Mouse (Mus musculus) ES-E14 (cell line): Measurements from ENCODE around the gene Zfp467. TPM values are rescaled to one million over a fixed set of nuclear protein-coding genes. Genes with fewer than 3 reads are reported as not detected.

Experiments
- DNase-seq: peaks from one replicate; pipeline ENCODE4 v3.0.0-alpha.2; 2013; ENCODE audit warnings: low read depth, low spot score
- H3K27ac ChIP-seq: 2 replicates; pipeline ENCODE4 v1.5.1; 2012; ENCODE audit warnings: low read depth, mild to moderate bottlenecking, low read length, moderate library complexity, mixed read lengths; ENCODE audit not compliant: poor library complexity, insufficient read depth, severe bottlenecking
- H3K36me3 ChIP-seq: 2 replicates; pipeline ENCODE4 v1.6.1; 2012; ENCODE audit warnings: mild to moderate bottlenecking, low read length, moderate library complexity, mixed read lengths; ENCODE audit not compliant: control insufficient read depth, poor library complexity, insufficient read depth, severe bottlenecking
- H3K4me1 ChIP-seq, 2 experiments: fragments of 150-350 bp in 1 of 2; sonication (generic) in 1 of 2; 2 replicates each; pipeline ENCODE4 v1.6.1; 2012; ENCODE audit warnings: low read length in 2 of 2, mild to moderate bottlenecking in 1 of 2, mixed read lengths in 1 of 2; ENCODE audit not compliant: control insufficient read depth in 2 of 2, insufficient read depth in 2 of 2, poor library complexity in 1 of 2
- H3K4me3 ChIP-seq, 2 experiments: fragments of 150-350 bp in 1 of 2; sonication (generic) in 1 of 2; 2 replicates each; pipeline ENCODE4 v1.5.1; 2012; ENCODE audit warnings: low read length in 2 of 2, low read depth in 1 of 2, mild to moderate bottlenecking in 1 of 2, mixed read lengths in 1 of 2; ENCODE audit not compliant: insufficient read depth in 1 of 2, poor library complexity in 1 of 2, severe bottlenecking in 1 of 2
- H3K9ac ChIP-seq: 2 replicates; pipeline ENCODE4 v1.6.1; 2012; ENCODE audit warnings: low read depth, mild to moderate bottlenecking, low read length, mixed read lengths; ENCODE audit not compliant: poor library complexity, insufficient read depth, severe bottlenecking
- H3K9me3 ChIP-seq: fragments of 150-350 bp; sonication (generic); 2 replicates; pipeline ENCODE4 v1.6.1; 2012; ENCODE audit warnings: low read depth, mild to moderate bottlenecking, low read length; ENCODE audit not compliant: control insufficient read depth, insufficient read depth
- CHD2 ChIP-seq: IDR thresholded peaks from 2 replicates; pipeline ENCODE4 v1.6.1; 2014; ENCODE audit warnings: mild to moderate bottlenecking, low read depth, low read length, inconsistent platforms
- HCFC1 ChIP-seq: IDR thresholded peaks from 2 replicates; pipeline ENCODE4 v1.6.1; 2012; ENCODE audit warnings: low read length, inconsistent platforms, borderline replicate concordance; ENCODE audit not compliant: insufficient read depth
- MAFK ChIP-seq: IDR thresholded peaks from 2 replicates; pipeline ENCODE4 v1.6.1; 2014; ENCODE audit warnings: mild to moderate bottlenecking, low read depth, low read length, inconsistent platforms; ENCODE audit not compliant: insufficient read depth
- ZC3H11A ChIP-seq: IDR thresholded peaks from 2 replicates; pipeline ENCODE4 v1.6.1; 2012; ENCODE audit warnings: low read depth, mild to moderate bottlenecking, inconsistent platforms, low read length, borderline replicate concordance
- ZNF384 ChIP-seq: IDR thresholded peaks from 2 replicates; pipeline ENCODE4 v1.6.1; 2012; ENCODE audit warnings: low read depth, low read length, inconsistent platforms
- in situ Hi-C, 2 experiments: fragments of 600-800 bp; cut with MboI; formaldehyde crosslinking; loops; one replicate each; pipeline ENCODE4 v1.15.1; 2025; ENCODE audit warnings: low sequenced_read_pairs in 2 of 2, inconsistent platforms in 1 of 2; ENCODE audit not compliant: unreplicated experiment in 2 of 2
- total RNA-seq: library from RNA; depleted of rRNA; stranded (reverse); fragments of 300-350 nt; gene quantifications from 2 replicates; pipeline ENCODE4 v1.2.3, GENCODE M21; 2012

Zfp467 gene
- total RNA-seq, 1 experiment: 1.3 TPM

DNA sequence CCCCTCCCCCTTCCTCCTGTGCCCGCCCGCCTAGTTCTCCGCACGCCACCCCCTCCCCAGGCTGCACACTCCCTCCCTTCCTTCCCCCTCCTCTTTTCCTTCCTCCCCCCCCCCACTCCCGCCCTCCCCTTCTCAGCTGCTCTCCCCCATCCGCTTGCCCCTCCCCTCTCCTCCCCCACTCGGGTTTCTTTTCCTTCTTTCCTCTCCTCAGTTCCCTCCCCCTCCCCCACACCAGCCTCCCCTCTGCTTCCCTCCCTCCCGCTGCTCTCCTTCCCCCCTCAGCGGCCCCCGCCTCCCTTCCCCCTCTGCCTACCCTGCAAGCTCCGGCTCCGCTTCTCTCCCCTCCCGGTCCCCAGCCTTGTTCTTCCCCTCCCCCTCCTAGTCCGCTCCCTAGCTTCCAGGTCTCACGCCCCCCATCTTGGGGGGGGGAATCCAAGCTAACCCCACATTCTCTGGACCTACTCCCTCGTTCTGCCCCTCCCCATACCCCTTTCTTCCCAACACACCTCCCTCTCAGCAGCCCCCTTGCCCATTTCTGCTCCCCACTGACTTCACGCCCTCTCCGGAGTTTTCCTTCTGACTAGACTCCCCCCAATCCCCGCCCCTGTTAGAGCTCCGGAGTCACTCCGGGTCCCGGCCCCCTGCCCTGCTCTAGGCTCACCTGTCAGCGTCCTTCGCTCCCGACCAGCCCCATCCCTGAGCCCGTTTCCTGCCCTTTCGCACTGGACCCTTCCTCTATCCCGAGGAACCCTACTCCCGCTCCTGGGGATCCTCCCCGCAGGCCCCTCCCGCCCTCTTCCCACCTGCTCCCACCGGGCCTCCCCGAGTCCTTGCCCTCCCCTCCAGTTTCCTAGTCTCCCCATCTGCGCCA, 1.1 kb downstream of the Zfp467 start:
- Histone ChIP-seq H3K9ac (peak overlapping the region; percentile 62), H3K4me1 (peaks cover 0 to 18% of the 10 kb centered on the region in 2 experiments; a peak in 2 of 4 replicates), H3K36me3 (no peaks in the 10 kb centered on the region), H3K27ac (peak overlapping the region; percentile 54; the same call in 1 of the 2 replicates), H3K4me3 (peak overlapping the region; percentile 71 to 80), H3K9me3 (no peaks in the 10 kb centered on the region)
- DNase-seq: peak; percentile 75
- in situ Hi-C loops: no loop called here
- TF ChIP-seq HCFC1: no peak
- TF ChIP-seq ZC3H11A: no peak
- no peak for TF ChIP-seq MAFK
- no peak for TF ChIP-seq ZNF384
- no peak for TF ChIP-seq CHD2

GRCm38 (mm10) chr6:48443592-48444309, 1.9 kb downstream of the Zfp467 start:
- peak overlapping the region; percentile 22; the same call in 1 of the 2 replicates for H3K9ac ChIP-seq
- no peaks in the 10 kb centered on the region for H3K36me3 ChIP-seq
- no peaks in the 10 kb centered on the region for H3K9me3 ChIP-seq
- peaks cover 0 to 24% of the 10 kb centered on the region in 2 experiments; a peak in 2 of 4 replicates for H3K4me1 ChIP-seq
- peak; percentile 85 for DNase-seq
- no peak for TF ChIP-seq ZC3H11A
- no peak for TF ChIP-seq HCFC1
- TF ChIP-seq ZNF384: no peak
- no peak for TF ChIP-seq MAFK
- no peak for TF ChIP-seq CHD2
- no peak overlapping the region for H3K27ac ChIP-seq
- in situ Hi-C loops: no loop called here
- peak overlapping the region; percentile 51 to 80 for H3K4me3 ChIP-seq

- no peak for DNase-seq
- no peaks in the 10 kb centered on the region for H3K36me3 ChIP-seq
- in situ Hi-C loops: no loop called here
- no peaks in the 10 kb centered on the region for H3K9me3 ChIP-seq
- H3K9ac ChIP-seq: no peak overlapping the region
- no peak overlapping the region for H3K4me3 ChIP-seq
- no peak overlapping the region for H3K27ac ChIP-seq
- no peak for TF ChIP-seq ZC3H11A
- H3K4me1 ChIP-seq: peaks cover 2 to 20% of the 10 kb centered on the region in 2 experiments; a peak in 2 of 4 replicates
These were observed 5.2 kb downstream of the Zfp467 start for GRCm38 (mm10) chr6:48440306-48441014.

DNA sequence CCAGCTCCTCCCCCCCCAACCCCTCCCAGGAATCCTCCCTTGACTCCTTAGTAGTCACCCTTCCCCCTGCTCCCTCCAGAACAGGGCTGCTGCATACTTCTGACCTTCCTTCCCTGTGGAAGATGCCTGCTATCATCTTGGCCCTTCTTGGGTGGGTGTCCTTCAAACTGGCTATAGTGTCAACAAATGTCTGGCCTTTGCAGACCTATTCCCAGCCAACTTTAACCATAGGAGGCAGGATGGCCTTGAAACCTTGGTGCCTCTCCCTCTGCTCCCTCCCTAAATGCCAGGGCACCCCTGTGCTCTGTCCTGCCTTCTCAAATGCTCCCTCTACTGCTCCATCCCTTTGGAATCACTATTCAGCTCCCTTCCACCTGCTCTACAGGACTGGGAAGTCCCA, 6.0 kb downstream of the Zfp467 start:
- no peaks in the 10 kb centered on the region for H3K9me3 ChIP-seq
- no peaks in the 10 kb centered on the region for H3K36me3 ChIP-seq
- in situ Hi-C loops: no loop called here
- H3K4me3 ChIP-seq: no peak overlapping the region
- H3K27ac ChIP-seq: no peak overlapping the region
- peaks cover 2 to 20% of the 10 kb centered on the region in 2 experiments; a peak in 2 of 4 replicates for H3K4me1 ChIP-seq
- TF ChIP-seq MAFK (no peak), HCFC1 (no peak), CHD2 (no peak)
- DNase-seq: no peak
- H3K9ac ChIP-seq: no peak overlapping the region
